Mouse (Mus musculus) cerebellum, postnatal 4 days (tissue): ENCODE measurements around the gene Cxcl2.

ENCODE experiments used
- DNase-seq, 2 experiments: peaks; one replicate each; pipeline ENCODE4 v3.0.0; 2022; ENCODE audit warnings: low spot score in 2 of 2, mixed read lengths in 1 of 2

Cxcl2 gene

DNA sequence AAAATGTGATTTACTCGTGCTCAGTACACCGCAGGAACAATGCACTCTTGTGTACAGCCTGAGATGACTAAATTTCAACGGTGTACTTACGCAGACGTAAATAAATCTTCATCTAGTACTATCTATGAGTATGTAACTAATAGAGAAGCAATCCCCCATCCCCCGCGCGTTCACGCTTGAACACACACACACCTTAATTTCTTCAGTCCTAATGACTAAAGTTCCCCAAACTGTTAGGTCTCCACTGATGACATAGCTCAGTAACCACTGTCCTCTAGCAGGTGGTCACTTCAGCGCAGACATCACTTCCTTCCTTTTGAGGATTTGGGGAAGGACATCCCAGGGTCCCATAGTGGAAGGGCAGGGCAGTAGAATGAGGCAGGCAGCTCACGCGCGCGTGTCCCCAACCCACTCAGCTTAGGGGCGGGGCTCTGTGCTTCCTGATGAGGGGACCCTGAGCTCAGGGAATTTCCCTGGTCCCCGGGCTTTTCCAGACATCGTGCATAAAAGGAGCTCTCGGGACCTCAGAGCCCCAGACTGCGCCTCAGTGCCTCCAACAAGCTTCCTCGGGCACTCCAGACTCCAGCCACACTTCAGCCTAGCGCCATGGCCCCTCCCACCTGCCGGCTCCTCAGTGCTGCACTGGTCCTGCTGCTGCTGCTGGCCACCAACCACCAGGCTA, at the start of gene Cxcl2:
Cxcl2 (plus strand) TSS at position 533 of the 682 bp plus-strand sequence.
- DNase-seq: no peak

- DNase-seq: no peak
Observed at GRCm38 (mm10) chr5:90855308-90856230, 48.1 kb upstream of the Cxcl2 start.

DNA sequence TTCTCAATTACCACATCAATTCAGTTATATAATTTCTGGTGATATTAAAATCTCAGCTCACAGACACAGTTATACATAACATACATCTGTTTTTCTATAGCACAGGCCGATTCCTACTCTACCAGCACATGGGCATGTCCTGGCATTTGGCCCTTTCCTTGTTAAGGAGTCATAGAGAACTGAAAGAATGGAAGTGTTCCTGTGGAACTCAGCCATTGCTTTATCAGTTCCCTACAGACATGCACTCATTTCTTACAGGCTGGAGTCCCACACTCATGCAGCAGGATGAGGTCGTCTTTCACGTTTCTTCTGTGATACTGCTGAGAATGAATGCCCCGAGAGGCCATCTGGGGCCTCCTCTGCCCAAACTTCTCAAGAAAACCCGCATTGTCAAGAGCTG, 46.2 kb upstream of the Cxcl2 start:
- no peak for DNase-seq

- no peak for DNase-seq
Observed at GRCm38 (mm10) chr5:90858429-90858828, 45.2 kb upstream of the Cxcl2 start.

- DNase-seq: no peak
Observed at GRCm38 (mm10) chr5:90859031-90859430, 44.6 kb upstream of the Cxcl2 start.

- DNase-seq: no peak
Observed at GRCm38 (mm10) chr5:90861876-90862375, 41.7 kb upstream of the Cxcl2 start.

DNA sequence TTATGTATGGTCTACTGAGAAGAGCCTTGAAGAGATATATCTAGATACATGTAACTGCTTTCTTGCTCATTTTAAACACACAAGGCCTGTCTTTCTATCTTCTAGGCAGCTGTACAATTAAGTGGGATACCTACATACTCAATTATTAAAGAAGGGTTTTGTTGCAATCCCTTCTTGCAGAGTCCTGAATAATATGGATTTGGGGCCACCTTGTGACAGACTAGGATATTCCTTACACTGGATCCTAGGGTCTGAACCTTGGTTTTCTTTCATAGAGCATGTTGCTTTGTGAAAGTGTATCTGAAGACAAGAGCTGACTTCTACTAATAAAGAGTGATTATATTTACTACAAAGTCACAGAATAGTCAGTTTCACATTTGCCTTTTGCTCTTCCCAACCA, 36.9 kb upstream of the Cxcl2 start:
- no peak for DNase-seq

- DNase-seq: no peak
Observed at GRCm38 (mm10) chr5:90872377-90872776, 31.3 kb upstream of the Cxcl2 start.

DNA sequence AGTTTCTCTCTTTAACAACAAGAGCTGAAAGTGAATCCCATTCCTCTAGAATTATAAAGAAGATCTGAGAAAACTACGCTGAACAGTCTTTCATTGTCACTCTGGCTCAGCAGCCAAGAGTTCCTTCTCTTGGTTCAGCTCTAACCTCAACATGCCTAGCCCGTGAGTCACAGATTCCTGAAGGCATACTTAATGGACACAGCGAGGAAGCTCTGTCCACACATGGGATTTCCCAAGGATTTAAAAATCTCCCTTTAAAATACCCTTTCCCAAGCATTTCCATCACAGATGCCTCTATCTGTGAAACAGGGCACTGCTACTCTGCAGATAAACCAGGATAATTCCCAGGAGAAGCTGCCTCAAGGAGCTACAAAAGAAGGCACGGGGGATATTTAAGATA, 27.6 kb upstream of the Cxcl2 start:
- no peak for DNase-seq

DNA sequence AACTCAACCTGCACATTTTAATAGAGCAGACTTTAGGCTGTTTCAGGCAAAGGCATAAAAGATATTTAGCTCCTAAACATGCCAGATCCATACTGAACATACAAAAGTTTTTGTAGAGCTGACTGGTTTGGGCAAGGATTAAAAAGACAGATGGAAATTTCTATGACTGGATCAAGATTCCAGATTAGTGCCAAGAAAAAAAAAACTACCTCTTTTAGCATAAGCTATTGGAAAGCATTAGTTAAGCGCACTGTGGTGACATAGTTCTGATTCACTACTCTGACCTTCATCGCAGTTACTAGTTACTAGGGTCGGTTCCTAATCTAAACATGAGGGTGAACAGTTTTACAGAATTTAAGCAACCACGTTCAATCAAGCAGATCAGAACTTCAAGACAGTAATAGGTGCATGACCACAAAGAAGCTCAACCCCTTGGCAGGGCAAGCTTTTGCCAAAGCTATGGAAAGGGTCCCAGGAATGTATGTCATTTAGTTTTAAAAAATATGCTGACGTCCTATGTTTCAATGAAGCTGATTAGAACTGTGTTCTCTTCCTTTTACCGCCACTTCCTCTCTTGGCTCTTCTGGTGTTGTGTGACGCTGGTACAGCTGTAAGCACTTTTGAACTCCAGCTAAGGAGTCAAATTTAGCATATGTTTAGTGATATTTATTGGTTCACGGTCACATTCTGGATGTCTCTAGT, 27.0 kb upstream of the Cxcl2 start:
- DNase-seq: no peak

DNA sequence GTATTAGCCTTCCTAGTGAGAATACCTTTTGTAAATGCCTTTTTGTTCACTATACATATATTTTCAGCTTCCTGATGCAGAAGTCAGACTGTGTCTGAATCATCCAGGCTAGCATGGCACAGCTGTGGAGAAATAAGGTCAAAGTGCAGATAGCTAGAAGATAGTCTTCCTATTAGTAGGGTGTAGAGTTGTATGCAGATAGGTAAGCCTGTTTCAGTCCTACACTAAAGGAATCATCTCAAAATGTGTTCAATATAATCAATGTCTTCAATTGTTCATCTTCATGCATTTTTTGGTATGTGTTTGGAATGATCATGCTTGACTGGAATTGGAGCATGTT, 26.5 kb upstream of the Cxcl2 start:
- DNase-seq: no peak

DNA sequence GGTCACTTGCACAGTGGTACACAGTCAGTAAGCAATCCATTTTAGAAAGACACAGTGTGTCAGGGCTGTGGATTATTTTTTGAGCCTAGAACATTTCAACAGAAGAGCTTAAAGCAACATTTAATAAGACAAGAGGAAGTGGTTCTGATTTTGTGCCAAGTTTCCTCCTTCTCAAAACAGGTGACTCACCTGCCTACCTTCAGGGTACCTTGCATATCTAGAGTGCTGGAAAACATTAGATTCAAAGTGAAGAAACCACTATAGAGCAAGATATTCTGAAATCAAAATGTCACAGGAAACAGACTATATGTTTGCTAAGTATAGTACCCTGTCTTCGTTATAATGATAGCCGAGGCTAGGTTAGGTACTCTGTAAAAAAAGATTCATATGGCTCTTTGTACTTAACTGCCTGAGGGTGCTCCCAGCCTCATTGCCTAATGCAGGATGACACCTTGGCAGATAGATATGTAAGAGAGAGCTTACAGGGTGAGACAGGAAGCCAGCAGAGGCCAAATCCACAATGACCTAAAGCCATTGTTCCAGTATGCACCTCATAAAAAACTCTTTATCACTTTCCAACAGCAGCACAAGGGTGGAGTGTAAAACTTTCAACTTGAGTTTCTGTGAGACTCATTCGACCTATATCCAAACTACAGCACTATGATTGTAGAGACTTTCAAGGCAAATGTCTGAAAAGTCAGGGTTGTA, 24.2 kb upstream of the Cxcl2 start:
- no peak for DNase-seq

- no peak for DNase-seq
Observed at GRCm38 (mm10) chr5:90880335-90880850, 23.3 kb upstream of the Cxcl2 start.

DNA sequence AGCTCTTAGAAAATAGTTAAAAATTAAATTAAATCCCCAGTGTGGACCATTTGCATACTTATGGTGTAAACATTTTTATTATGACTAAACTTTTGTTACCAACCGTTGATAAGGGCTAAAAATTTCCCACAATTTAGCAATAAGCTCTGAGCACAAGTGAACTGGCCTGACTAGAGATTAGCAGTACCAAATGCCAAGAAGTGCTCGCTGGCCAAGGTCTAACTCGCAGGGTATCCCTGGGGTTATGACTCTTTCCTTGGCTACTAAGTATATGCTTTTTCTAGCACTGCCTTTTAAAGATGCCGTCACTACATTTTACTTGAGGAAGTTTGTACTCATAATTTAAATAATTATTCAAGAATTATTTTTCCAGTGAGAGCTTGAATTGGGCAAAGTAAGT, 22.6 kb upstream of the Cxcl2 start:
- DNase-seq: no peak

- no peak for DNase-seq
Observed at GRCm38 (mm10) chr5:90881682-90882081, 22.0 kb upstream of the Cxcl2 start.

DNA sequence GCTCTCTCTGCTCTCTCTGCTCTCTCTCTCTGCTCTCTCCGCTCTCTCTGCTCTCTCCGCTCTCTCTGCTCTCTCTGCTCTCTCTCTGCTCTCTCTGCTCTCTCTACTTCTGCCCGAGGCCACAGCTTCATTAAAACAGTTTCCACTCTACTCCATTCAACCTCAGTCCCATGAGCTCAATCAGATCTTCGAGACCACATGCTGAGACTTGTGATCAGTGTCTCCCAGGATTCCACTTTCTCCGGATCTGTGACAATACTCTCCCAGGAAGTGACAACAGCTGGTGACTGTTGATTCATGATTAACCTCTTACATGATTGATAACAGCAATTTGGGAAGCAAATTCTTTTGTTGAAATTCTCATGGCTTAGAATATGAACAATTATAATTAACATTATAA, 21.5 kb upstream of the Cxcl2 start:
- no peak for DNase-seq

GRCm38 (mm10) chr5:90884628-90885242, 18.9 kb upstream of the Cxcl2 start:
- DNase-seq: no peak

DNA sequence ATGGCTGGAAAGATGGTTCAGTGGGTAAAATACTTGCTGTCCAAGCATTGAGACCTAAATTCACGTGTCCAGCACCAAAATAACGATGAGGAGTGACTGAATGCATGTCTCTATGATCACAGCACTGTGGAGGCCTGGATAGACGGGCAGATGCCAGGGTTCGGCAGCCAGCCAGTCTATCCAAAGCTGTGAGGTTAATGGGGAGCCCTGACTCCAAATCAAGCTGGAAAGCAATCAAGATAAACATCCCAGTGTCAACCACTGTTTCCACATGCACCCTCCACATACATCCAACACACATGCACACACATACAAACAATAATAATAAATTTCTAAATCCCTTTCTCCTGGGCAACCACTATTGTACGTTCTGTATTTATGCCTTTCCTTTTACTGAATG, 15.0 kb upstream of the Cxcl2 start:
- no peak for DNase-seq

DNA sequence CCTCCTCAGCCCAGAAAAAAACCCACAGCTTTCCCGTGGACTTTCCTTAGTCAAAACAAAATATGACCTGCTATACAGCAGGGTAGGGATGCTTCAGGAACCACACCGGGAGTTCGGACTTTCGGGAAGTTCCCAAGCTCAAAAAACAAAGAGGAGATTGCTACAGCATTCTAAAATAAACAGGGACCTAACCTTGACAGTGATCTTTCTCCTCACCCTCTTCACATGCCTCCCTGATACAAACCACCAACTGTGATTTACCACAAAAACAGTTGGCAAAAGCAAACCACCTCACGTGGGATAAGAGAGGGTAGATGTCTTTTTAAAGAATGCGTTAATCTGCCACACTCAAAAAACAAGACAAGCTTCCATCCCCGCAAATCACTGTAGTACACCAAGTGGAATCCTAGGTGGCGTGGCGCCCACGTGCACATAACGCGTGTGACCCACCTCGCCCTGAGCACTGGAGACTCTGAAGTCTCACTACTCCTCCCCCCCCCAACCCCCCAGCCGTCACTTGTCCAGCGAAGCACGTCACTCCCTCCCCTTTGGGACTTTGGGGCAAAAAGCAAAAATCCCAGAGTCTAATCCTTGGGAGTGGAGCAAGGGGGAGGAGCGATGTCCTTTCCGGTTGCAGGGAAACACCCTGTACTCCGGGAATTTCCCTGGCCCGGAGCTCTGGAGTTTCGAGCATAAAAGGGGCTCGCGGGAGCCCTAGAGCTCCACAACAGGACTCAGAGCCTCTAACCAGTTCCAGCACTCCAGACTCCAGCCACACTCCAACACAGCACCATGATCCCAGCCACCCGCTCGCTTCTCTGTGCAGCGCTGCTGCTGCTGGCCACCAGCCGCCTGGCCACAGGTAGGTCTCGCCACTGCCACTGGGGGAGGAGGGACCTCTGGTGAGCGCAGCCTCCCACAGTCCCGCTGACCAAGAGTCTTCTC, 12.9 kb upstream of the Cxcl2 start, which contains the start of gene Cxcl1:
Cxcl1 (plus strand) TSS at position 723 of the 945 bp plus-strand sequence.
- DNase-seq: peak in 1 of 2 experiments; percentile 26

DNA sequence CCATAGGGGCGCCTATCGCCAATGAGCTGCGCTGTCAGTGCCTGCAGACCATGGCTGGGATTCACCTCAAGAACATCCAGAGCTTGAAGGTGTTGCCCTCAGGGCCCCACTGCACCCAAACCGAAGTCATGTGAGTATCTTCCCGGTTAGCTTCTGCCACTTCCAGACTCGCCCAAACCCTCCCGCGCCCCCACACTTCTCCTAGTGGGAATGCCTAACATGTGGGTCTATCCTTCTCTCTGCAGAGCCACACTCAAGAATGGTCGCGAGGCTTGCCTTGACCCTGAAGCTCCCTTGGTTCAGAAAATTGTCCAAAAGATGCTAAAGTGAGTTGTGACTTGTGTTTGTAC, 12.2 kb upstream of the Cxcl2 start:
- no peak for DNase-seq
